Mouse (Mus musculus): ENCODE data around the gene Gbp5.
"Not testable (repeated sequence)": the region's sequence is repeated elsewhere in the genome, so short reads cannot be mapped to it uniquely, and the experiment has no call there.

Gbp5 gene

GRCm38 (mm10) chr3:142533185-142533584 lies 39.4 kb downstream of the Gbp5 start:
- intact Hi-C loops (cut with DNase I): loop anchor here (5.0 kb wide), 1 partner anchor 36 kb away; no protein-coding TSS in a partner anchor

DNA sequence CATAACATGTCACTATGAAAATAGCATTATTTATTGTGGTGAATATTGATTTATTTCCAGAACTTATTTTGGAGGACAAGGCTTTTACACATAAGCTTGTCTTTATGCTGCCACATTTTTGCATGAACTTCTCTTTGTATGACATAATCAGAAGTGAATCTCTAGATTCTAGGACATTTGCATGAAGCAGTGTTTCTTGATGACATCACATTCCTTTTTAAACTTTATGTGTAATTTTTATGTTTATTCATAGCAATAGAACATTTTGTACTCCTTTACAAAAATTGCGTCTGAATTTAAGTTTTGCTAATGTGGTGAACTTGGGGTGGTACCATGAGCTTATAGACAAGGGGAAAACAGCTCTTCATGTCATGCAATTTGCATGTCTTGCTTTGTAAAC lies 41.9 kb downstream of the Gbp5 start:
- intact Hi-C loops (cut with DNase I): no loop called here

DNA sequence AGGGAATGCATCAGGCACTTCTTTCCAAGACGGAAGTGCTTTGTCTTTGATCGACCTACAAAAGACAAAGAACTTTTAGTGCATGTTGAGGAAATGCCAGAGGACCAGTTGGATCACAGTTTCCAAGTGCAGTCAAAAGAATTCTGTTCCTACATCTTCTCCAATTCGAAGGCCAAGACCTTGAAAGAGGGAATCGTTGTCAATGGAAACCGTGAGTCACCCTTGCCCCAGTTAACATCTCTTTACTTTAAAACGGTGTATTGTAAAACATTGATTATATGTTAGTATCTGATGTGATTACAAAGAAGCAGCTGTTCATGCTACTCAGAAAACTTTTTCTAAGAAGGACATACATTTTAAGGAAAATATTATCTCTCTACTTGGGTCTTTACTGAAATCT lies 47.6 kb downstream of the Gbp5 start:
- intact Hi-C loops (cut with DNase I): no loop called here

- intact Hi-C loops (cut with DNase I): not testable (repeated sequence)
Measured at GRCm38 (mm10) chr3:142542776-142543175, 49.0 kb downstream of the Gbp5 start.

DNA sequence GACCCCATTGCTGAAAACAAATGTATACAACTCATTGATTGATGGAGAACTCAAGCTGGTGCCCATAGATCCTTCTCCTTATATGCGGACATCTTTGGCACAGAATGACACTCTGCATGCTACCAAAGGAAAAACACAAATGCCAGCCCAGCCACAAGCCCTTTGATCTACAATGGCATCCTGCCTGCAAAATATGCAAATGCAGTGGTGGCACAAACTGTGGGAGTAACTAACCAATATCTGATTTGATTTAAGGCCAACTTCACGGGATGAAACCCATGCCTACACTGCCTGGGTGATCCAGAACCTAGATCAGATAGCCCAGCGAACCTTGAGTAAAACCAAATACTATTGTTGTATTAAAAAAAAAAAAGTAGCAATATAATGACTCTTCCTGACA lies 52.9 kb downstream of the Gbp5 start:
- intact Hi-C loops (cut with DNase I): no loop called here

DNA sequence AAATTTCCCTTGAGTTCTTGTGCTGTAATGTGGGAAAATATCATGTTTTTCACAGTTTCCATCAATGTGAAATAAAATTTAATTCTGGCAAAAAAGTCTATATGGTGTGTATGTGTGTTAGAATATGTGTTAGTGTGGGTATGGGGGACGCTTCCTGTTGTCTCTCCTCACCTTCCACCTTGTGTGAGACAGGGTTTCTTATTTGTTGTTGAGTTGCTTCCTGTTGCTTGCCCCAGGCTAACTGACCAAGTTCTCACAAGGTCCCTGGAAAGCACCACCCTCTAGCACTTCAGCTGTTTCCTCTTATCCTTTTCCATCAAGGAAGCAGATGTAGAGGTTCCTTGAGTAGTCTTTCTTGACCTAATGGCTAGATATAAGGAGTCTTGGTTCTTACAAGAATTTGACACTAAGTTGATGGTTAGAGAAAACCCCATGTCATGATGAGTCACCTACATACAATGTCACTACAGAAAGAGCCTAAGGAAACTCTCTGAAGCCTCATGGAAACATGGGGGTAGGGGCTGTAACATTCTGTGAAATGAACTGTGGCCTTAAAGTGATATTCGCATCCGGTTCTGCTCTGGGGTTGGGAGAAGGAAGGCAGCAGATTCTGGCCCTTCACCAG lies 56.4 kb downstream of the Gbp5 start:
- intact Hi-C loops (cut with DNase I): no loop called here

- intact Hi-C loops (cut with DNase I): no loop called here
Measured at GRCm38 (mm10) chr3:142554601-142555000, 60.8 kb downstream of the Gbp5 start.

DNA sequence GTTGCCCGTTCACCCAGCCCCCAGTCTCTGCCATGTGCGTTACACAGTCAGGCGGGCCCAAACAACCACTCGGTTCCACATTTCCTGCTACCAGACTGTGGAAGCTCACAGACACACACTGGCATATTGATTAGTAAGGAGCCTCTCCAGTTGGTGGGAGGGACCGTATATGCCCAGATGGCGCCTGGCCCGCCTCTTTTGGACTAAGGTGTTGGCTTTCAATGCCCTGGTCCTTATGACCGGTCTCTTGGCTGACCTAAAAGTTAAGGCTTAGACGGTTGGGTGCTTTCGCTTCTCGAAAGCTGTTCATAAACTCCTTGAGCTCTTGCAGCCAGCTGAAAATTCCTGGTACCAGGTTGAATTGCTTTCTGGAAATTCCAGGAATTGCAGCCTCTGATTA lies 61.8 kb downstream of the Gbp5 start:
- intact Hi-C loops (cut with DNase I): no loop called here

GRCm38 (mm10) chr3:142559632-142560228 lies 66.0 kb downstream of the Gbp5 start, which contains the start of gene Gbp3:
Gene Gbp3, plus strand, starts transcription at chr3:142560026.
- intact Hi-C loops (cut with DNase I): loop anchor here (1.0 kb wide), 1 partner anchor 69 kb away; no protein-coding TSS in a partner anchor

GRCm38 (mm10) chr3:142560296-142560948 lies 66.6 kb downstream of the Gbp5 start:
- intact Hi-C loops (cut with DNase I): loop anchor here (1.0 kb wide), 1 partner anchor 70 kb away; no protein-coding TSS in a partner anchor

DNA sequence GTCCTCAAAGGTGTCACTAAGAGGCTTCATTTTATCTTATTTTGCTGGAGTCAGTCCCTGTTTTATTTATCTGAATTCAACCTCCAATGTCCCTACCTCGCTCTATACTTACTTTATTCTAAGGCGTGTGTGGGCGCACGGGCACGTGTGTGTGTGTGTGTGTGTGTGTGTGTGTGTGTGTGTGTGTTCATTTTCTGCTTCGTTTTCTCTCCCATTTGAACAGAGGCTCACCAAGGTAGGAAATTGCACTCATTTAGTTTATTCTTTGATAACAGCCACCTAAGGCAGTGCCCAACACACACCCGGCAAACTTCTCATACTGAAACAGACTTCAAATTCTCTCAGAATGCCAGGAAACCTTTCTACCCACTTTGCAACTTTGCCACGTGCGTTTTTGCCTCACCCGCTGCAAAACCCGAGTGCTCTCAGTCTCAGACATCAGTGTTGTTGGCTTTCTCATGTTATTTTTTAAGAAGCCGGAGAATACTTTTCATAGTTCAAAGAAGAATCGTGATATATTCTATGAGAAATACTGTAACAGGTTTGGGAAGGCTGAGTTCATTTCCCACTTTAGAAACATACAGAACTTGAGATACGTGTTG lies 67.4 kb downstream of the Gbp5 start:
- intact Hi-C loops (cut with DNase I): no loop called here

DNA sequence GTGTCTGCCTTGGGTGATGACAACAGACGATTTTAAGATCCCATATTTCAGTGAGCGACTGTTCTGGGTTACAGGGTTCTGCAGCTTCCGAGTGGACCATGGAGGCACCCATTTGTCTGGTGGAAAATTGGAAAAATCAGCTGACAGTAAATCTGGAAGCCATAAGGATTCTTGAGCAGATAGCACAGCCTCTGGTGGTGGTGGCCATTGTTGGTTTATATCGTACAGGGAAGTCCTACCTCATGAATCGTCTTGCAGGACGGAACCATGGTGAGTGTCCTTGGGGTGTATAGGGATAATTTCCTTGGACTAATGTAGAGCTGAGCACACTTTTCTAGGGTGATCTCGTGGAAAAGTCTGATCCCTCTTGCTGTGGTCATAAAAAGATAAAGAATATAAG lies 67.9 kb downstream of the Gbp5 start:
- intact Hi-C loops (cut with DNase I): no loop called here

GRCm38 (mm10) chr3:142567490-142567889 lies 73.7 kb downstream of the Gbp5 start:
- intact Hi-C loops (cut with DNase I): not testable (repeated sequence)

DNA sequence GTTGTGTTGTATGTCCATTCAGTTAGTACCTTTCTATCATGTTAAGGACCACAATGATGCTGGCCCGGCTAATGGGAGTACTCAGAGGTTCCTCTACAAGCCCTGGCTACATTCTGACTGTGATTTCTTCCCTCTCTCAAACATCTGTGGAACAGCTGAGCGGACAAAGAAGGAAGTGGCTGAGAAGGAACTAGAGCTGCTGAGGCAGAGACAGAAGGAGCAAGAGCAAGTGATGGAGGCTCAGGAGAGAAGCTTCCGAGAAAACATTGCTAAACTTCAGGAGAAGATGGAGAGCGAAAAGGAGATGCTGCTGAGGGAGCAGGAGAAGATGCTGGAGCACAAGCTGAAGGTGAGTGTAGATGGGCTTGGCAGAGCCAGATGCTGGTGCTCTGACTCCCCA lies 77.0 kb downstream of the Gbp5 start:
- intact Hi-C loops (cut with DNase I): loop anchor here (5.0 kb wide), 1 partner anchor 47 kb away; no protein-coding TSS in a partner anchor
